Mouse (Mus musculus) ovary, postnatal 10 days (tissue): ENCODE data around the gene Arl3.

Experiments used
- DNase-seq: peaks from one replicate; pipeline ENCODE4 v3.0.0; 2022; ENCODE audit warnings: low spot score

Arl3 gene

GRCm38 (mm10) chr19:46532031-46532688 lies 40.8 kb downstream of the Arl3 start:
- no peak for DNase-seq

DNA sequence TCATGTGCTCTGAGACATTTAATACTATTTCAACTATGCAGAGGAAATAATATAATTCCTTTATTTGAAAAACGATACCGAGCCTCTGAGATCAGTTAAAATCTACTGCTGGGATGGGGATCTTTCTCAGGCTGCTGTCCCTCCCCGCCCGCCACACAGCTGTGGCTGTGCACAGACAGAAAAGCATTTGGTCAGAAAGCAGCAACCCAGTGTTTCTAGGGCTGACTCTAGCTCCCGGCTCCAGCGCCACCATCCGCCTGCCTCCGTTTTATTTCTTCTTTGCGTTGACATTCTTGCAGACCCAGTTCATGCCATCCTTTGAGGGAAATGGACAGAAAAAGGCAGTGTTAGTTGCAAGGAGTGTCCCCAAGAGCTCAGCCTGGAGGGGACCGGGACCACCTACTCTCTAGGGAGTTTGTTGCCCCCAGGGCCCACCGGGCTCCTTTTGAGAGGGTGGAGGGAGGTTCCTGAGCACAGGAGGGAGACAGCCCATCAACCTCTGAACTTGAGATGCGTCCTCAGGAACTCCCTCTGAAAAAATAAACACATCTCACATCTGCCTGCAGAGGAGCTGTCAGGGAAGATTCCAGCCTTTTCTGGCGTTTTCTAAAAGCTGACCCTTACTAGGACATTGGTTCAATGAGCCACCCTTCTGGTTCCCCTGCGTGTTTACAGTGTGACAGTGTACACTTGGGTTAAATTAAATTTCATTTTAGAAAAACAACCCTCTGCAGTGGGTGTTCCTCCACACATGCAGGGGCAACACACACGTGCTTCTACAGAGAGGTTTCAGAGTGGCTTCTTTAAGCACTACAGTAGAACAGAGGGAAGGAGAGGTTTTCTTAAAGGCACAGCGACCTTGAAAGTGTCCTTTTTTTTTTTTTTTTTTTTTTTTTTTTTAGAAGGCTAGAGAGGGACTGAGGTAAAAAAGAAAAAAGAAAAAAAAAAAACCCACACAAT lies 41.6 kb downstream of the Arl3 start:
- no peak for DNase-seq

- no peak for DNase-seq
Measured at GRCm38 (mm10) chr19:46530449-46530990, 42.5 kb downstream of the Arl3 start.

GRCm38 (mm10) chr19:46529601-46530448 lies 43.2 kb downstream of the Arl3 start:
- no peak for DNase-seq

DNA sequence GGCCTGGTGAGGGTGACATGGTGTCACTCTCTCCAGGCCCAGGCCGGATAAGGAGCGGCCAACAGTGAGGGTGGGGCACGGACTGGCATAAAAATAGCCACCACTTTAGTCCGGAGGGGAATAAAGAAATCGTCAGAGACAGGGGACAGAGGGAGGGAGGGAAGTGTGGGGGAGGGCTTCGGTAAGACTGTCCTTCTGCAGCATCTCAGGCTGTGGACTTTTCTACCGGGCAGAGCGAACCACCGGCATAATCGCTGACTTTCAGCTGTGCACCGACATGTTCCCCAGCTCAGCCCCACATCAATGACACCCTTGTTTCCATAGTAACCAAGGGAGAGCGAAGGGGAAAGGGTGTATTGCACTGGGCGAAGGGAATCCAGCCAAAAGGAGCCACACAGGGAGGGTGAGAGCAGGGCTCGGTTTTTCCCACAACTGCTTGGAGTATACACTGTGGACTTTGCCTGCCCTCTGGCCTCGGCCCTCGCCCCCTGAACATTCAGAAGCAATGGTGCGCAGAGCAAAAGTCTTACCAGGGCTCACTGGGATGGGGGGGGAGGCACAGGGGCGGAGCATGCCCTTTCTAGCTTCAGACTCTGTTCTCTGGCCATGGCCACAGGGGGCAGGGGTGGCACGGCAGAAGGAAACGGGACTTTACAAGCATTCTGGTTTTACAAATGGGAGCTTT lies 44.3 kb downstream of the Arl3 start:
- no peak for DNase-seq

DNA sequence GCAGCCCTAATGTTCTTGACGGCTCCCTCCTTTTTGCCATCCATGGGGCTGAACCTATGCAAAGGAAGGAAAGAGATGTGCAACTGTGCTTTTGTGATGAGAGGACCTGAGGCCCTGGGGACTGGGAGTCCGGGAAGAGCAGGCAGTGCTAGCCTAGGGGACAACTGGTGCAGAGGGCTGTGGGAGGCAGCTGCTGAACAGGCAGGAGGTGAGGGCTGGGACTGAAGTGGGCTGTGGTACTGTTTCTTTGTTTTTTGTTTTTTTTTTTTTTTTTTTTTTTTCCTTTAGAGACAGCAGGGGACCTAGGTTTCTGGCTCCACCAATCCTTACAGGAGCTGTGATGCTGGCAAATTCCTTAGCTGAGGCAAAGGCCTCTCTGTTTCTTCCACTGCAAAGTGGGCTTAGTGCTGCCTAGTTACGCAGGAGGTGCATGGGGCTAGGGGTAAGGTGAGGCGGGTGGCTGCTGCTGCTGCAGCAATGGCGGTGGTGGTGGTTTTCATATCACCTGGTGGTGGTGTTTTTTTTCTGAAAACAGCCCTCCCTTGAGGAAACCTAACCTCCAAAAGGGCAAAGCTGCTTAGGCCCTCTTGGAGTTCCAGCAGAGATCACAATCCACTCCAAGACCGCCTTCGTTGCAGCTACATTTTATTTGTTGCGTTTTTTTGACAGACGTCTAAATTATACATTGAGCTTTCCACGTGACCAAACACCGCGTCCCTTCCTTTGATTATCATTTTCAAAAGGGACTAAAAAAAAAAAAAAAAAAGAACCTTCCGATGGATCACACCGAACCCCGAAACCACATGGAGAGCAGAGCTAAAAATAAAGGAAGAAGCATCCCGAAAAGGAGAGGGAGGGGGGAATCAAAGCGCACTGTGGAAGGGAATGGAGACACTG lies 45.1 kb downstream of the Arl3 start:
- no peak for DNase-seq

DNA sequence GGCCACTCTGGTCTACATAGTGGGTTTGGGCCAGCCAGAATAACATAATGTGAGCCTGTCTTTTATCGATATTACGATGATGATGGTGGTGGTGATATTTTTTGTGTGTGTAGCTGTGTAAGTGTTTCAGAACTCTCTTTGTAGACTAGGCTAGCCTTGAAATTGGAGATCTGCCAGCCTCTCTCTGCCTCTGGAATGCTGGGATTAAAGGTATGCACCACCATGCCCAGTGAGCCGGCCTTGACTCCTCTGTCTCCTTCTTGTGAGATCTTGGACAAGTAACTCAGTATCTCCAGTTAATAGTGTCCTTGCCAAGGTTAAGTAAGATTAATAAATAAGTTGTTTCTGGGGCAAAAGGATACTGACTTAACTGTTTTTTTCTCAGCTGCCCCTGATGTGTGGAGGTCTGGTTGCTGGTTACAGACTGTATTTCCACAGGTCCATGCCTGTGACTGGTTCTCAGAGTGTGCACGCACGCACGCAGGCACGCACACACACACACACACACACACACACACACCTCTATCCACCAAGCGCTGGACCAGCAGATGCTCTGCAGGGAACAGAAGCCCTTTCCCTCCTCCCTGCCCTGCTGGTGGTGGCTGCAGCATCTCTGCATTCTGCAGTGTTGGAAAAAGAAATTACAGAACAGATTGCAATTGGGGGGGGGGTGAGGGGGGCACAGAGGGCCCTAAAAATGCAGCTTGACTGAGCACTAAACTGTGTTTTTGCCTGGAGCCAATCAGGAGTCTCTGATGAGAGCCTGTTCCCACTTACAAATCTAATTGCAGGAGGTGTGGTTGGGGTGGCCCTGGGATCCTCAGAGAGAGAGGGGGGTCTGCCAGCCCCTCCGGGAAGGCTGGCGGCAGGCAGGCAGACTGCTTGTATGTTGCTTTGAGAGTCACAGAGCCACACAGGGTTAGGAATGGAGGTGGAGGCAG lies 47.0 kb downstream of the Arl3 start:
- DNase-seq: no peak

DNA sequence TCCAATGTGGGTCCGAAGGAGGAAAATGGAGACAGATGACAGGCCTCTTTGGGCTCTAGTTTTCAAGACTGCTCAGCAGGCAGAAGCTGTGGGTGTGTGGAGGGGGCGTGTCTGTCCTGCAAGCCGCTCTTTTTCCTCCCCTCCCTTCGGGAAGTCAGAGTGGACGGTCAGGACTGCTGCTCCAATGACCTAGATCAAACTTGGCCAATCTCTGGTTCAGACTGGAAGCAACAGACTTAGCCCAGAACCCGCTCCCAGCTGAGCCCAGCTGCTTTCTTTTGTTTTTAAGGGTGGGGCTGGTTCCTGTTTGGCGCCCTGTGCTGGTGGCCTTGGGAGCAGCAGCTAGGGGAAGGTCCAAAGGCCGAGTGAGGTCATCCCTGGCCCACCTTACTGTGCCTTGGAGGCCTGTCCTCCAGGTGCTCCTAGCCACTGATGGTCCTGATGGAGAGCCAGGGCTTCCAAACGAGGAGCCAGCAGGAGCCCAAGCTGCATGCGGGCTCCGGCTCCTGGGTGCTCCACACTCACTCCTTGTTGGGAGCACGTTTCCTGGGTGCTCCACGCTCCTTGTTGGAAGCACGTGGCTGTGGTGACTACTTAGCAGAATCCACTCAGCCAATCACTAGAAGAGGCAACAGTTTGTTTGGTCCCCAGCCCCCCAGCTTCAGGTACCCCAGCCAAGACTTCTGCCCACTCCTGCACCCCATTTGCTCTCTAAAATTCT lies 48.2 kb downstream of the Arl3 start:
- no peak for DNase-seq

- no peak for DNase-seq
Measured at GRCm38 (mm10) chr19:46524152-46524544, 48.9 kb downstream of the Arl3 start.

DNA sequence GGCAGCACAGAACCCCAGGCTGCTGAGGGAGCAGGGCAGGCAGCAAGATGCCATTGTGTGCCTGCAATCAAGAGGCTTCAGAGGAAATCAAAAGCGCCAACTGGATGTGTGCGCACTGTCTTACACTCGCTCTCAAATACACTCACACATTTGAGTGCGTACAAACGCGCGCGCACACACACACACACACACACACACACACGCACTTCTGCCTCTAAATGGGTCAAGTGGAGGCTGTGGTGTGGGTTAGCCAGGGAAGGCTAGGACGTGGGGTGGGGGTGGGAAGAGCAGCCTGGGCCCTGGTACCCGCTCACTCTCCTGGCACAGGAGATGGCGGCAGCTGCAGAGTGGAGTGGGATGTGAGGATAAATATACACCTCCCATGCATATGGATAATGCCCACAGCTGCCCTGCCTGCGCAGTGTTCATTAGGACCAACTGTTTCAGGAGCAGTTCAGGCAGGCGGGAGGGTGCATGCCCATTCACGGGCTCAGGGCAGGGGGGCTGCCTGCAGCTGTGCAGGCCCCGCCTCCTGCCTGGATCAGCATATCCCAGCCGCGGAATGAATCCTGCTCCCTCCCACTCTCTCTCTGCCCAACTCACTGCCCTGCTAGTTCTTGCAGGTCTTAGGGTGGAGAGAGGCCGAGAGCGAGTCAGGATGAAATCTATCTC lies 49.4 kb downstream of the Arl3 start:
- no peak for DNase-seq

GRCm38 (mm10) chr19:46523131-46523479 lies 49.9 kb downstream of the Arl3 start:
- DNase-seq: no peak

DNA sequence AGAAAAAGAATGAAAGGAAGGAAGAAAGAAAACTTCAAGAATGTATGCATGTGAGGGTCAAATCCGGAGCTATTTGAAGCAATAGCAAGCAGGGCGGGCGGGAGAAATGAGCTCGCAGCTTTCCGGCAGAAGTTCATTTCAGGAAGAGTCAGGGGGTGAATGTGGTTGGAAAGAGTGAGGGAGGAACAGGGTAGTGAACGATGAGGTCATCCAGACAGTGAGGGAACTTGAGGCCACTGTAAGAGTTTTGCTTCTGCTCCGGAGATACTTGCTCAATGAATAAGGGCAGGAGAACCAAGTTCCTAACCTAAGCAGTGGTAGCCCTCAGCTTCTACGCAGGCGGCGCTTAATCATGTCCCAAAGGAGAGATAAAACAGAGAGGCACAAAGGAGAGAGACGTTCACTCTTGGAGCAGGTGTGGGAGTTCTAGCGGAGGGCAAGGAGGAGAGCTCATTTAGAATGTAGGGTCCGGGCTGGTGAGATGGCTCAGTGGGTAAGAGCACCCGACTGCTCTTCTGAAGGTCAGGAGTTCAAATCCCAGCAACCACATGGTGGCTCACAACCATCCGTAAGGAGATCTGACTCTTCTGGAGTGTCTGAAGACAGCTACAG lies 50.5 kb downstream of the Arl3 start:
- DNase-seq: no peak

GRCm38 (mm10) chr19:46521698-46522097 lies 51.3 kb downstream of the Arl3 start:
- DNase-seq: no peak

DNA sequence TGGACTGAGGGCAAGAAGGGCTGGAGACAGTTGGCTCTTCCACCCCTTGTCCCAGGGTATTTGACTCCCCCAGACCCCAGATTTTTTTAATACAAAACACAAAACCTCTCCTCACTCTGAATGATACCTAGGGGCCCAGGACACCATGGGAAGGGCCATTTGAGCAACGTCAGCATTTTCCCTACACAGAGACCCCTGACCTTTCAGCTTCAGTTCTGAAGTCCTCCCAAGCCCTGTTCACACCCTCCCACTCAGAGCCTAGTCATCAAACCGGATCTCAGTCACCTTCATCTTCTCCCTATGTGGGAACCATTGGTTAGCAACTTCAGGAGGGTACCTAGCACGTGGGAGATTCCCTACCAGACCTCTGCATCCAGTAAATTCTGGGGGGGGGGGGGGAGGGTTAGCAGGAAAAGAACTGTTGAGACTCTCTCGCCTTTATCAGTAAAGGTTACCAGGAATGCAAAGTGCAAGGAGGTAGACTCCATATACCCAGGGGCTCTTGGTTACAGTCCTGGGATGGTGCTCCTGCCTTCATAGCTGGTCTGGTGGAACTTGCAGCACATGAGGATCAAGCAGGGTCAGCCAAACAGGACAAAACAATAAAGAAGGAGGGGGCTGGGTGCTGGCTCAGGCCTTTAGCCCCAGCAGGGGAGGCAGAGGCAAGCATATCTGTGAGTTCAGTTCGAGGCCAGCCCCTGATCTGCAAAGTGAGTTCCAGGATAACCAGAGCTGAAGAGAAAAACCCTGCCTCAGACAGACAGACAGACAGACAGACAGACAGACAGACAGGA lies 54.0 kb downstream of the Arl3 start:
- DNase-seq: no peak

- DNase-seq: no peak
Measured at GRCm38 (mm10) chr19:46518352-46518787, 54.6 kb downstream of the Arl3 start.

GRCm38 (mm10) chr19:46517529-46518351 lies 55.3 kb downstream of the Arl3 start:
- DNase-seq: no peak
